Mouse (Mus musculus) C2C12 (cell line): ENCODE measurements around the gene Adcy5.

Source experiments
- CTCF ChIP-seq: IDR thresholded peaks from one replicate; pipeline ENCODE4 v1.5.1; 2011; ENCODE audit not compliant: control insufficient read depth, insufficient read depth, insufficient read length
- USF1 ChIP-seq: IDR thresholded peaks from one replicate; pipeline ENCODE4 v1.6.1; 2011; ENCODE audit warnings: low read depth, mild to moderate bottlenecking, control low read depth, moderate library complexity

GRCm38 (mm10) chr16:35233329-35233728, 78.7 kb downstream of the Adcy5 start:
- TF ChIP-seq CTCF (no peak), USF1 (no peak)
